In genomic region chr11:19848412-19848811, GRCm38 (mm10) we compare ENCODE assay signal across 16 mouse cellular contexts.
"Had no signal": no experiment of that assay in that cellular context is flagged by ENCODE, and none has a peak within 500 bp of the region (broad histone marks: within the 10 kb centered on the region; RNA-seq: fewer than 3 reads in every experiment).

No protein-coding gene starts in this region.

- H3K4me3 ChIP-seq: limb, embryonic 13.5 days; liver, embryonic 15.5 days; midbrain, embryonic 10.5 days; midbrain, embryonic 15.5 days; neural tube, embryonic 13.5 days had no signal

- H3K27me3 ChIP-seq: limb, embryonic 13.5 days; liver, embryonic 15.5 days; midbrain, embryonic 15.5 days; neural tube, embryonic 13.5 days had no signal

- H3K9ac ChIP-seq: limb, embryonic 13.5 days; liver, embryonic 15.5 days; midbrain, embryonic 15.5 days; neural tube, embryonic 13.5 days had no signal

- H3K27ac ChIP-seq: liver, embryonic 15.5 days; midbrain, embryonic 15.5 days; neural tube, embryonic 13.5 days had no signal

- ATAC-seq: midbrain, embryonic 15.5 days had no signal

- H3K9me3 ChIP-seq: limb, embryonic 13.5 days; liver, embryonic 15.5 days; midbrain, embryonic 10.5 days; midbrain, embryonic 15.5 days; neural tube, embryonic 13.5 days had no signal

- H3K4me2 ChIP-seq: limb, embryonic 13.5 days; liver, embryonic 11.5 days; liver, embryonic 15.5 days; midbrain, embryonic 15.5 days; neural tube, embryonic 13.5 days had no signal

- DNase-seq: kidney, adult 2 months; kidney, postnatal 25 days; layer of hippocampus, adult 9-11 months; layer of hippocampus, postnatal 36 days; lung, adult 2 months; lung, postnatal 36 days; right cerebral cortex, adult 18-20 months; right cerebral cortex, postnatal 25 days; thymus, adult 2 months; thymus, postnatal 25 days had no signal

- H3K36me3 ChIP-seq: limb, embryonic 13.5 days; liver, embryonic 15.5 days; midbrain, embryonic 10.5 days; midbrain, embryonic 15.5 days; neural tube, embryonic 13.5 days had no signal

- H3K4me1 ChIP-seq: midbrain, embryonic 15.5 days; neural tube, embryonic 13.5 days had no signal
